Mouse (Mus musculus): ENCODE results near the gene Ncam1.

Ncam1 gene

DNA sequence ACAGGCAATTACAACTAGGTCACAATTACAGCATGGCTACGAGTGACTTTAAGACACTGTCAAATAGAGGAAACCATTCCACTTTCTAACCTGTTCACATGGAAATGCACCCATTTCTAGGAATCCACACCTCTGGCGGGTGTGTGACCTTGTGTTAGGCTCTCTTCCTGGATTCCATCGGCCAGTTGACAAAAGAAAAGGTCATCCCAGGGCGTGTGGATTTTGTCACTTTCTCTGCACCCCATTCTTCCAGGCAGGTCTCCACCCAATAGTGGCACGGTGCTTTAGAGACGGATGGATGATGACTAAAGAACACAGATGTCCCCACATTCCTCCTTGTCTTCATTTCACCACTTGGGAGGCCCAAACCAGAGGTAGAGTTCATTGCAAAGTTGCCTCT is 47.3 kb downstream of the Ncam1 start:
- DNase-seq (ENCODE audit: low spot score in 2 of 2): no peak

DNA sequence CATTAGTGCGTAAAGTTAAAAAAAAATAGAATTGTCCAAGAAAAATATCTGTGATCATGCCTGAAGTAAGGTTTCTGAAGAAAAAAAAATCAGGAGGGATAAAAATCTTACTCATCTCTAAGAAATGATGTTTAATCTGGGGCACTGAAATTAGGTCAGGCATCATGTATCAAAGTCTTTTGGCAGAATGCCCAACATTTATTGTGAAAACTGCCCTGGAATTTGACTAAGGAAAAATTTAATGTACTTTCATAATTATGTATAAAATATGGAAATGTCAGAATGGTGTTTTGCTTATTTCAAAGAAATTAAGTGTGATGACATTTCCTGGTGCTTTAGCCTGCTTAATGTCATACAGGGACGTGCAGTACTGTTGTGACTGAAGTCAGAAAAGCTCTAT is 52.5 kb downstream of the Ncam1 start:
- no peak for DNase-seq (ENCODE audit: low spot score in 2 of 2)

- no peak for DNase-seq (ENCODE audit: low spot score in 2 of 2)
Measured at GRCm38 (mm10) chr9:49745696-49746095, 53.0 kb downstream of the Ncam1 start.

DNA sequence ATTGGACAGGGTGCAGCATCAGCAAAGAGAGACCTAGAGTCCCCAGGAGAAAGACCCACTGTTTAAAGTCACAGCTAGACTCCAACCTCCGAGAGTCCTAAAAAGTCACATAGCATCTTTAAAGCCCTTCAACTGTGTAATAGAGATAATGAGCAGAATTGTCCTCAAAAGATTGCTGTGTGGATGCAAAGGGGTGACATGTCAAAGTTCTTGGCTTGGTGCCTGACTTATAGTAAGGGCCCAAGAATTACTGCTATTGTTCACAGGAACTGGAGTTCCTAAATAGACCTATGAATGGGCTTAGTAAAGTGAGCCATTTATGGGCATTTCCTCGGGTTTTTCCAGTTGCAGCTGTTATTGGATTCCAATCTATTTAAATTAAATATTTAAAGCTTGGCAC is 54.4 kb downstream of the Ncam1 start:
- DNase-seq (ENCODE audit: low spot score in 2 of 2): no peak

- DNase-seq (ENCODE audit: low spot score in 2 of 2): peak; percentile 15 to 41
Measured at GRCm38 (mm10) chr9:49739935-49740334, 58.8 kb downstream of the Ncam1 start.

- no peak for DNase-seq (ENCODE audit: low spot score in 2 of 2)
Measured at GRCm38 (mm10) chr9:49738546-49738945, 60.2 kb downstream of the Ncam1 start.

DNA sequence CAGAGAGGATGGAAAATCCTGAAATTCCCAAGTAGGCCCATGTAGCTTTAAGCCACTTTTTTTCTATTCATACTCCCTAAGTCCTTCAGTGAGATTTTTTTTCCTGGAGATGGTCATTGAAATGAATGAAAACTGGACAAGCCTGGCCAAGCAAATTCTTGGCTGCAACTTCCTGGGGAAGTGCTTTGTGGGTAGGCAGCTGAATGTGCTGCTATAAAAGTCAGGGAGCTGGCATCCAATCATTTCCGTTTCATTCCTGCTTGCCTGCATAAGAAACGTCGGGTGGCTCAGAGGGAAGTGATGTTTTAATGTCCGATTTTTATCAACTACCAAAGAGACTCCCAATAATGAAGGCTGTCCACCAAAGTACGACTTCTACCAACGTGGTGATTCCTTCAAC is 61.6 kb downstream of the Ncam1 start:
- no peak for DNase-seq (ENCODE audit: low spot score in 2 of 2)

- no peak for DNase-seq (ENCODE audit: low spot score in 2 of 2)
Measured at GRCm38 (mm10) chr9:49734348-49735007, 64.2 kb downstream of the Ncam1 start.

DNA sequence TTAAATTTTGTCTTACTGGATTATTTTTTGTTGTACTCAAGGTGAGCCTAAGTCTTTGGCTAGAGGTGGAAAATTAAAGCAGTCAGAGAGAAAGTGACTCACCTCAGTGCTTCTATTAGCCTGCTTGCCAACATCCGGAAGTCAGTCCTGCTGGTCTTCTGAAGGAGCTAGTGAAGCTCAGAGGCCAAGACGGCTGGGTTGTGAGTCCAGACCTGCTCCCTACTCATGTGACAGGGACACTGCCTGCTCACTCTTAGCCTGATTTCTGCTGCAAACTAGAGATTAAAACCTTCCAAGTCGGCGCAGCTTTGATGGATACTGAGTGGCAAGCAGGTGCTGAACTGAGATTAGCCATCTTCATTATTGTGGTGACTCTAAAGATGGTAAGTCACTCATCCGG is 65.0 kb downstream of the Ncam1 start:
- no peak for DNase-seq (ENCODE audit: low spot score in 2 of 2)

GRCm38 (mm10) chr9:49729479-49729878 is 69.2 kb downstream of the Ncam1 start:
- no peak for DNase-seq (ENCODE audit: low spot score in 2 of 2)

- DNase-seq (ENCODE audit: low spot score in 2 of 2): peak in 1 of 2 experiments; percentile 60
Measured at GRCm38 (mm10) chr9:49728211-49728610, 70.5 kb downstream of the Ncam1 start.

GRCm38 (mm10) chr9:49722765-49723164 is 76.0 kb downstream of the Ncam1 start:
- peak; percentile 71 to 84 for DNase-seq (ENCODE audit: low spot score in 2 of 2)

DNA sequence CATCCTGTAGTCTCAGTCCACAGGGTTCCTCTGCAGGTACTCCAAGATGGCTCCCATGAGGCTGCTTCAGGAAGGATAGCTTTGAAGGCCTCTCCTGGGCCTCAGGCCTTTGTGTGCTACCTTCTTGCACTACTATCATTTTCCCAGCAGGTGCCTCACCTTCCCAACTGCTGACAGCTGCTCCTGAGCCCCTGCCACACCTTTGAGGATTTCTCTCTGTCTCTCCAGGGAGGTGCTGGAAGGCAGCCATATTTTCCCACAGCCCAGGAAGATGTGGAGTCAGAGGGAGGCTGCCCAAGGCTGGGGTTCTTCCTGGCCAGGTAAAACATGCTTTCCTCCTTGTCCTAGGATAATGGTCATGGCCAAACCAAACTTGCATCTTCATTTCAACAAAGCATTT is 83.6 kb downstream of the Ncam1 start:
- no peak for DNase-seq (ENCODE audit: low spot score in 2 of 2)

GRCm38 (mm10) chr9:49714091-49714490 is 84.6 kb downstream of the Ncam1 start:
- DNase-seq (ENCODE audit: low spot score in 2 of 2): no peak

DNA sequence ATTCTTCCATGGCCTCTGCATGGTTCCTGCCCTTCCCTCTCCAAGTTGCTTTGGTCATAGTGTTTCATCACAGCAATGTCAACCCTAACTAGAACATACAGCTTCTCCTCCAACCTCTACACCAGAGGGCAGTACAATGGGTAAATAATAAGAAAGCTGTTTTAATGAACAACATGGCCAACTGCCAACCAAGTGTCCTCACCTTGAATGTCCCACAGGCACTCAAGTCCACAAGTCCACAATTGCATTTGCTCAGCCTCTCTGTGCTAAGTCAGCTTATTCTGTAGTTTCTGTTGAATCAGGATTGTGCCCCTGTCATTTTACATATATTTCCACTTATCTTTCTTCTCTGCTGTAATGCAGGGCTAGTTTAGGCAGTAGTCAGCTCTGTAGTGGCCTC is 91.1 kb downstream of the Ncam1 start:
- DNase-seq (ENCODE audit: low spot score in 2 of 2): no peak

DNA sequence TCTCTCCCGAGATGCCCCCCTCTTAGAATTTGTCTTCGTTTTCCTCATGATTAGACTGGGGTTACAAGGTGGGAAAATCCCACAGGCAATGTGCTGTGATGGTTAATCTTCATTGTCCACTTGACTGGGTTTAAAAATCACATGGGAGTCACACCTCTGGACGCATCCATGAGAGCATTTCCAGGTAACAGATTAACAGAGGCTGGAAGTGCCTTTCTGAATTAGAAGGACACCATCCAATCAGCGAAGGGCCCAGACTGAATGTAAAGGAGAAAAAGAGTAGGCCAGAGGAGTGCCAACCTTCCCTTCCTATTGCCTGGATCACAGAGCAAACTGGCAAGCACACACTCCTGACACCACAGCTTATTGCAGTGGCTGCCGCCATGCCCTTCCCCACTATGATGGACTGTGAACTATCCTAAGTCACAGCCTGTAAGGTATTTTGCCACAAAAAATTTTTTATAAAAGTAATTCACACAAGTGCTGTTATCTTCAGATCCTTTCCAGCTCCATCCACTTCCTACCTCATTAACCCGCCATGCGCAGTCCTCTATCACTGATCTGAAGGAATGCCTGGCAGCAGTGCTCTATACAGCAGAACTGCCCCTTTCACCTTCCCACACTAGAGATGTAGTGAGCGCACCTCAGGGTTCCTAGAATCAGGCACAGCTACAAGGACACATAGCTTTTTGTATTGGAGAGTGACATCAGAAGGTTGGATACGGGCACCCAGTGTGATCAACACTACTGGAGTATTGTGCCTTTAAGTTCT is 94.3 kb downstream of the Ncam1 start:
- DNase-seq (ENCODE audit: low spot score in 2 of 2): no peak

GRCm38 (mm10) chr9:49695371-49695770 is 103.4 kb downstream of the Ncam1 start:
- DNase-seq (ENCODE audit: low spot score in 2 of 2): peak in 1 of 2 experiments; percentile 28

GRCm38 (mm10) chr9:49692791-49693190 is 105.9 kb downstream of the Ncam1 start:
- no peak for DNase-seq (ENCODE audit: low spot score in 2 of 2)

DNA sequence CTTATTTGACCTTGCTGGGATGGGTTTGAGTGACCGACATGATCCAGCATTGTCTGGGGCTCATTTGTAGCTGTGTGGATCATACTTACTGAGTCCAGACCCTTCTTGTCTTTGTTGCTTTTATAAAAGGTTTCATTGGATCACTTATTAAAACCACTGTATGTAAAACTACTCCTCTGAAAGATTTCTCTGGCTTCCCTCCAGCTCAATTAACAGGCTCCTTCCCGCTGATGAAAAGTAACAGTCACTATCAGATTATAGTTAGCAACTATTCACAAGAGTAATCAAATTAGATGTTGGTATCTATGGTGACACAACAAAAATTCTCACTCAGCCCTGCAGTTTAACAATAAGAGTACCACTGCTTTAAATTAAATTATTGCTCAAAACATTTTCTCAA is 107.4 kb downstream of the Ncam1 start:
- DNase-seq (ENCODE audit: low spot score in 2 of 2): no peak

- no peak for DNase-seq (ENCODE audit: low spot score in 2 of 2)
Measured at GRCm38 (mm10) chr9:49683566-49684273, 115.0 kb downstream of the Ncam1 start.

- DNase-seq (ENCODE audit: low spot score in 2 of 2): no peak
Measured at GRCm38 (mm10) chr9:49681848-49682469, 116.8 kb downstream of the Ncam1 start.

DNA sequence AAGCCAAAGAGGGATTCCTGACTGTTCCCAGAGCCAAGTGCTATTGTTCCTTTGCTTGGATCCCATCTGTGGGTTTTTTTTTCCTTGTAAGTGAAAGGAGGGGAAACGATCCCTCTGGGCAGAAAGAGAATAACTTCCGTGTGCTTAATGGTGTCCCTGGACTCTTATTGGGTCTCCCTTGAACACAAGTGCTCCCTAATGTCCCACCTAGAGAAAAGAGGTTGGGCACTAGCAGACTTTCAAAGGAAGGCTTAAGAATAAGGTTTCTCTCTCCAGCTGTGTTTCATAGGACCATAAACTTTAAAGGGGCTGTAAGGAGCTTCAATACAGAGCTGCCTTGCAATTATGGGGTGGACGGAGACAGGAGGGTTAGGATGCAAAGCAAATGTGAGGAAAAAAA is 119.5 kb downstream of the Ncam1 start:
- DNase-seq (ENCODE audit: low spot score in 2 of 2): no peak
